Mouse (Mus musculus) left cerebral cortex, adult 18-20 months (tissue): Measurements from ENCODE around the gene Ank. TPM values are rescaled to one million over a fixed set of nuclear protein-coding genes. Genes with fewer than 3 reads are reported as not detected.
"Not testable (repeated sequence)": the region's sequence is repeated elsewhere in the genome, so short reads cannot be mapped to it uniquely, and the experiment has no call there.

Source experiments
- DNase-seq, 2 experiments: peaks; one replicate each; pipeline ENCODE4 v3.0.0; 2021 to 2022; ENCODE audit warnings: low spot score in 2 of 2, mixed read lengths in 1 of 2
- total RNA-seq, 2 experiments: library from RNA; stranded (reverse); gene quantifications; 2 replicates each; pipeline ENCODE4 v1.2.3; 2021

The Ank gene
- total RNA-seq, 2 experiments from 2014 or later, result 185 to 192 TPM

GRCm38 (mm10) chr15:27465391-27466005 is 979 bp upstream of the Ank start:
- no peak for DNase-seq

GRCm38 (mm10) chr15:27467081-27467491 is 609 bp downstream of the Ank start:
- DNase-seq, result no peak

GRCm38 (mm10) chr15:27467641-27468040 is 1.2 kb downstream of the Ank start:
- DNase-seq, result peak in 1 of 2 experiments; percentile 42

GRCm38 (mm10) chr15:27468822-27469488 is 2.5 kb downstream of the Ank start:
- no peak for DNase-seq

GRCm38 (mm10) chr15:27470346-27470745 is 3.9 kb downstream of the Ank start:
- not testable (repeated sequence) for DNase-seq

- no peak for DNase-seq
These were observed 5.8 kb downstream of the Ank start for GRCm38 (mm10) chr15:27472315-27472714.

GRCm38 (mm10) chr15:27475988-27476387 is 9.5 kb downstream of the Ank start:
- no peak for DNase-seq

GRCm38 (mm10) chr15:27476671-27477070 is 10.2 kb downstream of the Ank start:
- no peak for DNase-seq

- no peak for DNase-seq
These were observed 10.7 kb downstream of the Ank start for GRCm38 (mm10) chr15:27477159-27477558.

GRCm38 (mm10) chr15:27477630-27478029 is 11.2 kb downstream of the Ank start:
- DNase-seq, result no peak

GRCm38 (mm10) chr15:27480333-27481015 is 14.0 kb downstream of the Ank start:
- DNase-seq, result no peak

- DNase-seq, result no peak
These were observed 15.5 kb downstream of the Ank start for GRCm38 (mm10) chr15:27481956-27482355.

GRCm38 (mm10) chr15:27483183-27483582 is 16.7 kb downstream of the Ank start:
- DNase-seq, result no peak

- DNase-seq, result no peak
These were observed 19.2 kb downstream of the Ank start for GRCm38 (mm10) chr15:27485567-27486278.

GRCm38 (mm10) chr15:27486279-27486618 is 19.8 kb downstream of the Ank start:
- DNase-seq, result no peak

GRCm38 (mm10) chr15:27487059-27487458 is 20.6 kb downstream of the Ank start:
- no peak for DNase-seq

- DNase-seq, result peak; percentile 50 to 66
These were observed 21.6 kb downstream of the Ank start for GRCm38 (mm10) chr15:27488042-27488441.

- DNase-seq, result no peak
These were observed 24.2 kb downstream of the Ank start for GRCm38 (mm10) chr15:27490676-27491075.

- DNase-seq, result no peak
These were observed 25.1 kb downstream of the Ank start for GRCm38 (mm10) chr15:27491425-27492070.

- DNase-seq, result no peak
These were observed 25.7 kb downstream of the Ank start for GRCm38 (mm10) chr15:27492156-27492555.

- no peak for DNase-seq
These were observed 26.3 kb downstream of the Ank start for GRCm38 (mm10) chr15:27492734-27493133.
